Mouse (Mus musculus) cerebellum, adult (tissue): ENCODE data around the gene Tbx15.

Source experiments
- ATAC-seq: cut with Nextera tagmentation; 2 replicates; pipeline ENCODE4 v1.9.2; 2017; ENCODE audit warnings: mild to moderate bottlenecking, moderate library complexity, mixed read lengths; ENCODE audit not compliant: insufficient number of reproducible peaks, low FRiP score, low TSS enrichment

Gene Tbx15

DNA sequence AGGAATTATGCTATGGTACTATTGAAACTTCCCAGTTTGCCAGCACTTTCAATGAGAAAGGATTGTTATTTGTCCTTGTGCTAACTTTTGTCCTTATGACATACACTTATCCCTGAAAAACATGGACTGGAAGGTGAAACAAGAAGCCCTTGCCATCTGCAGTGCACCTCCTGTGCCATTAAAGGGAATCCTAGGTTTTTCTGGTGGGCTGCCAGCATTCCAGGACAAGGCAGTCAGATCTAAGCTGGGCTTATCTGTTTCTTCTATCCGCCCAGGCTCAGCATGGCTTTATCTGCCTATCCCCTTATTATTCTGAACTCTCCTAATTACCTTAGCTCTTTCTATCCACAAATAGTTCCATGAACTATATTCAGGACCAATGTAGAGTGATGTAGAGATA, 98.6 kb downstream of the Tbx15 start:
- ATAC-seq = no peak

DNA sequence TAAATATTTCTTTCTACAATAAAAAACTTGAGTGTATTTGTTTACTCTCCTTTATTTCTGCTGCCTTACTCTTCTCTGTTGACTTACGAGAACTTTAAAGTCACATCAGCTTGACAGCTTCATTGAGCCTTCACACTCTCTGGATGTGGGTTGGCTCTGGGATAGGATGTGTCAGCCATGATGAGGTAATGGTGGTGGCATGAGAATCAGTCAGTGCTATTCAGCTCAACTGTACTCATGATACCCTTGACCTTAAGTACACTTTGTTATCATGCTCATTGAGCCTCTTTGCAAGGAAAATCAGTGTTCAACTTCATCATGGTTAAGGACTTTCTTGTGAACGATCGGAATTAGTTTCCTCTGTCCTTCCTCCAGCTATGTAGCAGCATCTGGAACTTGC, 99.8 kb downstream of the Tbx15 start:
- ATAC-seq = no peak

GRCm38 (mm10) chr3:99379616-99380250, 139.6 kb downstream of the Tbx15 start:
- ATAC-seq = no peak

- no peak for ATAC-seq
Measured at GRCm38 (mm10) chr3:99387127-99387526, 146.9 kb downstream of the Tbx15 start.
